Mouse (Mus musculus) right cerebral cortex, postnatal 14 days (tissue): ENCODE measurements around the gene Slc16a4.

Experiments
- DNase-seq: peaks from one replicate; pipeline ENCODE4 v3.0.0; 2022

The Slc16a4 gene

GRCm38 (mm10) chr3:107290764-107291381, at the start of gene Slc16a4:
Gene Slc16a4 (plus strand): TSS chr3:107291230.
- no peak for DNase-seq

GRCm38 (mm10) chr3:107241389-107242094, 49.5 kb upstream of the Slc16a4 start:
- DNase-seq: no peak

GRCm38 (mm10) chr3:107246876-107247275, 44.2 kb upstream of the Slc16a4 start:
- no peak for DNase-seq

GRCm38 (mm10) chr3:107249042-107249441, 42.0 kb upstream of the Slc16a4 start:
- no peak for DNase-seq

- no peak for DNase-seq
Observed at GRCm38 (mm10) chr3:107250320-107250719, 40.7 kb upstream of the Slc16a4 start.

GRCm38 (mm10) chr3:107252035-107252434, 39.0 kb upstream of the Slc16a4 start:
- no peak for DNase-seq

GRCm38 (mm10) chr3:107253925-107254324, 37.1 kb upstream of the Slc16a4 start:
- DNase-seq: no peak

GRCm38 (mm10) chr3:107255992-107256391, 35.0 kb upstream of the Slc16a4 start:
- DNase-seq: no peak

GRCm38 (mm10) chr3:107256724-107257123, 34.3 kb upstream of the Slc16a4 start:
- DNase-seq: no peak

- DNase-seq: no peak
Observed at GRCm38 (mm10) chr3:107257924-107258323, 33.1 kb upstream of the Slc16a4 start.

GRCm38 (mm10) chr3:107260956-107261850, 29.8 kb upstream of the Slc16a4 start:
- DNase-seq: no peak

GRCm38 (mm10) chr3:107261851-107262165, 29.2 kb upstream of the Slc16a4 start:
- DNase-seq: no peak

- DNase-seq: no peak
Observed at GRCm38 (mm10) chr3:107266814-107267345, 24.1 kb upstream of the Slc16a4 start.

- DNase-seq: no peak
Observed at GRCm38 (mm10) chr3:107272433-107272832, 18.6 kb upstream of the Slc16a4 start.

GRCm38 (mm10) chr3:107273820-107274219, 17.2 kb upstream of the Slc16a4 start:
- peak; percentile 63 for DNase-seq

- DNase-seq: no peak
Observed at GRCm38 (mm10) chr3:107275351-107275750, 15.7 kb upstream of the Slc16a4 start.

- DNase-seq: no peak
Observed at GRCm38 (mm10) chr3:107275996-107276395, 15.0 kb upstream of the Slc16a4 start.

- DNase-seq: no peak
Observed at GRCm38 (mm10) chr3:107276626-107277025, 14.4 kb upstream of the Slc16a4 start.

- peak; percentile 89 for DNase-seq
Observed at GRCm38 (mm10) chr3:107278479-107279269, 12.4 kb upstream of the Slc16a4 start, which contains the start of gene Lamtor5. Gene Lamtor5 (plus strand): TSS chr3:107278858.

GRCm38 (mm10) chr3:107286123-107286522, 4.9 kb upstream of the Slc16a4 start:
- DNase-seq: no peak

- no peak for DNase-seq
Observed at GRCm38 (mm10) chr3:107287346-107287745, 3.7 kb upstream of the Slc16a4 start.

- DNase-seq: no peak
Observed at GRCm38 (mm10) chr3:107295672-107296360, 4.8 kb downstream of the Slc16a4 start.
